Mouse (Mus musculus): ENCODE results near the gene Hrasls.

Hrasls gene

GRCm38 (mm10) chr16:29209605-29210411 lies at the start of gene Hrasls:
TSS of gene Hrasls (plus strand) at chr16:29209695.
- CTCF ChIA-PET = no interaction called here

DNA sequence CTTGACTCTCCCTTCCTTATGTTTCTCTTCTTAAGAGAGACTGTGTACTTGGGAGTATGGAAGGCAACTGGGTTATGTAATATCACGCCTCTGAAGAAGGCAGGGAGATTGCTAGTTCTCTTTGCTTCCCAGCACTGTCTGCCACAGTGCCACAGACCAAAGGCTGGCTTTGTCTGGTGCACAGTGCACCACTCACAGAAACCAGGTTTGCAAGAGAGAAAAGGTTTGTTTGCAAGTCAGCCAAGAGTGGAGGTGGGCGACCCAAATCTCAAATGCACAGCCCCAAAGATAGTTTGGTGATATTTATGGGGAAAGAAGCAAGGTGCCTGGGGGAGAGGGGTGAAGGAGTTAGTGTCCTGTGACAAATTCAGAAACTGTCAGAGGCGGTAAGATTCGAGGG lies 47.2 kb upstream of the Hrasls start:
- CTCF ChIA-PET = no interaction called here

DNA sequence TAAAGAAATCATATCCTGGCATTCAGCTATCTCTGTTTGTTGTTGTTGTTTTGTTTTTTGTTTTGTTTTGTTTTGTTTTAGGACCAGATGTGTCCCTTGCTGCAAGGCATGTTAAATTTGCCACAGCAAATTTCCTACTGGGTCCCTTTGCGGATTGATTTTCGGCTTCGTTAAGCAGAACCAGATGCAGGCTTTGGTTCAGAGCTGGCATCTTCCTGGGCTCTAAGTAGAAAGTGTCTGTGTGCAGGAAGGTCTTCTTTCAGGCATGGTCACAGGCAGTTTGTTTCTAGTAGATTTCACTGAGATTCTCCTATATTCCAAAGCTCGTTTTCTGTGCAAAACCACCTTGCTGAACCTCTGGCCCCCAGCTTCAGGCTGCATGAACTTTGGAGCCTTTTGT lies 42.4 kb upstream of the Hrasls start:
- CTCF ChIA-PET = no interaction called here

DNA sequence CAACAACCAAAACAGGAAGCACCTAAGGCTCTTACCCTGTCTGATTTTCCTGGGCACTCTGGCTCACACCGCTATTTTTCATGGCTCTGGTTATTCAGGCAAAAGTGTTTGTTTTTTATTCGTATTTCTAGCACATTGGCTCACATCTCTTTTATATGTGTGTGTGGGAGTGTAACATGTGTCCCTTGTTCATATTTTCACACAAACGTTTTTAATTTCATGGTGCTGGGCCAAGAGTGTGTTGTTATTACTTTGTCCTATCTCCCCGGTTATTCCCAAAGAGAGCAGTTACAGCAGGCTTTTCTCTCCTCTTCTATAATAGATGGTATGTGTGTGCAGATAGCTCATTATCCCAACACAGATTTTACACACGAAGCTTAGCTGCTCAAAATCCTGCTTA lies 37.8 kb upstream of the Hrasls start:
- CTCF ChIA-PET = no interaction called here

DNA sequence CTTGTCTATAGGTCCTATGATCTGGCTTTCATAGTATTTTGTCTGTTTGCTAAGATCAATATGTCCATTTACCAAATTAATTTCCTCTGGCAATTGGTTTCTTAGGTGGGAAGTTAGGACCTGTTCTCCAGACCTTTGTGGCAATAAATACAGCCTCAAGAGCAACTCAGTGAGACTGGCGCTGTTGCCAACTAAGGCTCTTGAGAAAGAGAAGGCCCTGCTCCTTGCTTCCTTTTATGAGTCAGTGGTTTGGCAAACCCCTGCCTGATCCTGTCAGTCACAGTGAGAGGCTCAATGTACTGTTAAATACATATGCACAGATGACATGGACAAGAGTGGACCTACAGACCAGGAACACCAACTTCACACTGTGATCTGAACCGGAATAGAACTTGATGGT lies 36.3 kb upstream of the Hrasls start:
- CTCF ChIA-PET = no interaction called here

- CTCF ChIA-PET = no interaction called here
Observed at GRCm38 (mm10) chr16:29174831-29175350, 34.6 kb upstream of the Hrasls start.

DNA sequence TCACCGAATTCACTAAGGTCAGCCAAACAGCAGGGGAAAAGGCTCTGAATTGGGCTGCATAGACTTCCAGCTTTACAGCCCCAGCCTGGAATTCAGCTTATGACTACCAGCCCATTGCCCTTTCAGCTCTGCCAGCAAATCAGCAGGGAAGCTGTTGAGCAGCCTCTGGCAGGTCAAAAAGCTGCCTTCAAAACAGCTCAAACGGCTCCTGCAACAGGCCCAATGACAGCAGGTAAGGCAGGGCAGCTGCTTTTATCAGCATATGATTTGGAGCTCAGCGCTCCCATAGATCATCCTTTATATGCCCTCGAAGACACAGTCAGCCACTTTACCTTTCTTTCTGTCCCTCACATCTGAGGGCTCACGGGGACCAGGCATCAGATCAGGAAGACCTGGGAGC lies 16.6 kb upstream of the Hrasls start:
- CTCF ChIA-PET = no interaction called here

- CTCF ChIA-PET = no interaction called here
Observed at GRCm38 (mm10) chr16:29193981-29194380, 15.5 kb upstream of the Hrasls start.

DNA sequence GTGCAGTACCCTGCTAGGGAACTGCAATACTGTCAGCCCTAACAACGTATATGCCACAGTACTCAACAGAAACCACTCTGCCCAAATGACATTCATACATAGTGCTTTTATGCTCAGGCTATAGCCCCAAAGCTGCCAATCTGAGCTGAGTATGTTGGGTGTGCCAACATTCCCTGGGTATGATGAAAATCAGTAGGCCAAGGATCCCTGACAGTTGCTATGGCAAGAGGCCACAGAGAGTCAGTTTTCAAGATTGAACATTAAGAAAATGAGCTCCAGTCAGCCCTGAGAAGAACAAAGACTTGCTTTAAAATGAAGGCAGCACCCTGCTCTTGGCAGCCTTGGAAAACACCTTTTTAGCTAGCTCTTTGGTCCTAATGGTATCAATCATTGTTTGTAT lies 14.3 kb upstream of the Hrasls start:
- CTCF ChIA-PET = no interaction called here

DNA sequence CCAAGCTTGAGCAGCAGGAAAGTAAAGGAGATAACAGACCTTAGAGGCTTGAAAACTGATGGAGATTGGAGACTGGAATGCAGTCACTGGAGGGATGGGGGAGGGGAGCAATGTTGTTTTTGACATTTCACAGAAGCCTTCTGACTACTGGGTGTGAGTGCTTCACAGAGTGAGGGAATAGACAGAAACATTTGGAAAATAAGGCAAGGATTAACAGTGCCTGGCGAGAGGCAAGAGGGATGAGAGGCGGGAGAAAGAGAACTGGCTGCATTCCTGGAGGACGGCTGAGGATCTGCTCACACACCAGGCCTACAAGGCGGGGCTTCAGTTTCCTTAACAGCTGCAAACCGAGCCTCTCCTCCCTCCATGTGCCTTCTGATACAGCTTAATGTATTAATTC lies 11.0 kb upstream of the Hrasls start:
- CTCF ChIA-PET = no interaction called here

DNA sequence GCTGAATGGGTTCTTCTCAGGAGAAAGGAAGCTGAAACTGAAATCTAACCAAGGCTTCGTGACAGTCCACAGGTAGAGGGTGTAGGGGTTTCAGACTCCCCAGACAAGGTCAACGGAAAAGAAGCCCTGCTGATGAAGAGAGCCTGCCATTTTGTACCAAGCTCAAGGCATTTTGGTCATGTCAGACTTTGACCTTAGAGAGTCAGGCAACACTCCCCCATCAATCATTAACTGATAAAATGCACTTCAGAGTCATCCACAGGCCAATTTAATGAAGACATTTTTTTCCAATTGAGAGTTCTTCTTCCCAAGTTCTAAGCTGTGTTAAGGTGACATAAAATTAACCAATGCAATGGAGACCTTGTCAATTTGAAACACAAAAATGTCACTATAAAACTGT lies 8.3 kb upstream of the Hrasls start:
- CTCF ChIA-PET = no interaction called here

- CTCF ChIA-PET = no interaction called here
Observed at GRCm38 (mm10) chr16:29204875-29205274, 4.6 kb upstream of the Hrasls start.

DNA sequence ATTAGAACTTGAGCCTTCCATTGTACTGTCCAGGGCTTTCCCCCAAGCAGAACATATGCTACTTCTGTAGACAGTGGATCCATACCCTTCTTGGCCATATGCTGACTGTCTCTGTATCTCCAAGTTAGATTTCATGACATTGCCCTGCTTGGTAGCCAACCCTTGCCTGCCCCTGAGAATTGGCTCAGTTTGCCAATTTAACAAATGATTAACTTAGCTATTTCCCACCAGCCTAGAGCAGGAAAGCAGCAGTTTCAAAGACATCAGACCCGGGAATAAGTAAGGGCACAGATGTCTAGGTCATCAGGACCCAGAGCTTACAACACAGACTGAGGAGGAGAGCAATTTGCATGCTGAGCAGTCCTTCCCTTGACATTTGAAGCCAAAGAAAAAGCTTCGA lies 3.9 kb upstream of the Hrasls start:
- CTCF ChIA-PET = interaction anchor here (0.8 kb wide), 1 partner anchor 966 kb away, joined by 3 read pairs; no protein-coding TSS in a partner anchor

DNA sequence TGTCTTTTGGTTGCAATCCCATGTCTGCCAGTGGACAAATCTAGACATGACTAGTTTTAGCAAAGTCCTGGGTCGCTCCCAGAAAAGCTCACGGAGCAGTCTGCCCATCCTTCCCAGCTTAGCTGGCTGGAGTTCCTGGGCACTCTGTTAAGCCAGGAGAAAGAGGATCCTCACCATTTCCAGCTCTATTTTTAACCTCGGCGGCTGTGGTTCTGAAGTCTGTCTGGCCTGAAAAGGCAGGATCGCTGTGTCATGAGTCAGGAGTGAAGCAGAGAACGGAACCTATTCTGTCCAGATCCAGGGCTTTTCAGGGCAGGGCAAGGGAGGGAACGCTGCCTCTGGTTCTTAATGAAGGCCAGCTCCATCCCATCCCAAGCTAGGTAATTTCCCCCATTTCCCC lies 654 bp upstream of the Hrasls start:
- CTCF ChIA-PET = no interaction called here

GRCm38 (mm10) chr16:29216395-29217295 lies 7.2 kb downstream of the Hrasls start:
- CTCF ChIA-PET = no interaction called here

GRCm38 (mm10) chr16:29235951-29236350 lies 26.5 kb downstream of the Hrasls start:
- CTCF ChIA-PET = no interaction called here

GRCm38 (mm10) chr16:29254325-29254724 lies 44.8 kb downstream of the Hrasls start:
- CTCF ChIA-PET = no interaction called here

Measured in spleen, embryonic (tissue).